Mouse (Mus musculus) forebrain, embryonic 16.5 days (tissue): ENCODE measurements around the gene Yipf6. TPM values are rescaled to one million over a fixed set of nuclear protein-coding genes. Genes with fewer than 3 reads are reported as not detected.
A peak's percentile ranks its signal among the peaks of the same experiment; 100 is the strongest.

Source experiments
- ATAC-seq: fragments of 200-750 bp; cut with Nextera tagmentation; 2 replicates; pipeline ENCODE4 v1.8.0; 2017; ENCODE audit warnings: mild to moderate bottlenecking, moderate library complexity
- H3K27ac ChIP-seq: fragments of 300-500 bp; sonication (generic); 2 replicates; pipeline ENCODE4 v1.5.1; 2014; ENCODE audit warnings: low read length, control low read depth
- H3K27me3 ChIP-seq: fragments of 300-500 bp; sonication (generic); replicated peaks from 2 replicates; pipeline ENCODE4 v1.6.1; 2014; ENCODE audit warnings: low read length; ENCODE audit not compliant: control insufficient read depth, insufficient read depth
- H3K36me3 ChIP-seq: fragments of 300-500 bp; sonication (generic); 2 replicates; pipeline ENCODE4 v1.6.1; 2014; ENCODE audit not compliant: control insufficient read depth, insufficient read depth
- H3K4me1 ChIP-seq: fragments of 300-500 bp; sonication (generic); replicated peaks from 2 replicates; pipeline ENCODE4 v1.6.1; 2014; ENCODE audit warnings: low read length; ENCODE audit not compliant: control insufficient read depth, insufficient read depth
- H3K4me2 ChIP-seq: fragments of 300-500 bp; sonication (generic); 2 replicates; pipeline ENCODE4 v1.6.1; 2014; ENCODE audit warnings: mild to moderate bottlenecking, low read length, control low read depth
- H3K4me3 ChIP-seq: fragments of 300-500 bp; sonication (generic); replicated peaks from 2 replicates; pipeline ENCODE4 v1.5.1; 2014; ENCODE audit warnings: mild to moderate bottlenecking, low read length, control low read depth
- H3K9ac ChIP-seq: fragments of 300-500 bp; sonication (generic); replicated peaks from 2 replicates; pipeline ENCODE4 v1.6.1; 2014; ENCODE audit warnings: low read depth, low read length, control low read depth
- H3K9me3 ChIP-seq: fragments of 300-500 bp; sonication (generic); 2 replicates; pipeline ENCODE4 v1.6.1; 2016; ENCODE audit warnings: low read length; ENCODE audit not compliant: control insufficient read depth
- WGBS: fragments of 180-500 bp; shearing (Covaris S2); extraction: QIAGEN DNeasy Blood & Tissue Kit; methylation state at CpG from one replicate; pipeline ENCODE4 v1.1.7; 2014; 5-methylcytosine and 5-hydroxymethylcytosine counted together
- polyA plus RNA-seq: library from polyadenylated mRNA; unstranded; fragments of >200 nt; fragmentation: Nextera tagmentation; extraction: Ambion mirVana; gene quantifications from 2 replicates; pipeline ENCODE4 v1.2.1, GENCODE M21; 2015

The Yipf6 gene
- polyA plus RNA-seq, result 20.4 and 21.1 TPM in 2 replicates

DNA sequence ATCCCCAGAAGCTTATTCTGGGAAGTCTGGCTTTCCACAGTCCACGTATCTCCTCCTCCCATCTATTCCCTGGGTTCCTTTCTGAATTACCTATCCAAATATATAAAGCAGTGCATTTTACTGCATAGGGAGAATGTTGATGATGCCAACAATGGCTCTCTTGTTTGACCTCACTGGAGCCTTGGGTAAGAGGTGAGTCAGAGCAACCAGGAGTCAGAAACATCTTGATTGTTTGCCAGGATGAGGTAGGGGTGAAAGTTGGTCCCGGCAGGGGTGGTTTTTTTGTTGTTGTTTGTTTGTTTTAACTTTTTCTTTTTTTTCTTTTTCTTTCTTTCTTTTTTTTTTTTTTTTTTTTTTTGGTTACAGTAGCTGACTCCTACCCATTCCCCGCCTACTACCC, at the start of gene Yipf6:
TSS of gene Yipf6 (plus strand) at position 216 of the 400 bp plus-strand sequence.
- Histone ChIP-seq H3K9ac (peak within 1 kb of the TSS; percentile 69), H3K4me2 (peak within 1 kb of the TSS; percentile 56), H3K36me3 (no peaks in the 10 kb centered on the region), H3K9me3 (no peaks in the 10 kb centered on the region), H3K4me1 (peaks cover 11% of the 10 kb centered on the region; the same call in 1 of the 2 replicates), H3K4me3 (peak within 1 kb of the TSS; percentile 59), H3K27me3 (no peaks in the 10 kb centered on the region), H3K27ac (peak within 1 kb of the TSS; percentile 90)
- 69% methylated on average over 3 of the region's 3 CpGs for WGBS
- no peak for ATAC-seq

DNA sequence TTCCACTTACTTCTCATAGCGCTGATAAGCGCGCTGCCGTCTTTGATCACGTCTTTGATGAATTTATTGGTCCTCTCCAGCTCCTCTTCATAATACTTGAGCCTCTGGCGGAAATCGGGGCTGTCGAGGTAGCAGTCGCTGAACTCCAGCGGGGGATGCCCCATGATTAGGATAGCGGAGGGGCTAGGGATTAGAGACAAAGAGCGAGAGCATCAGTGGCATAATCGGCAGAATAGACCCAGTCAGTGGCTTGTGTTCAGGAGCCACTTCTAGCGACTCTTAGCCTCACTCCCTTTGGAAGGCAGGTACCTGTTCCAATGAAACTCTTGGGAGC, 46.1 kb upstream of the Yipf6 start:
- H3K9ac ChIP-seq, result peak overlapping the region; percentile 69
- H3K4me3 ChIP-seq, result peak overlapping the region; percentile 59
- H3K36me3 ChIP-seq, result no peaks in the 10 kb centered on the region
- H3K4me2 ChIP-seq, result peak overlapping the region; percentile 58
- no peak; the same call in 1 of the 2 replicates for ATAC-seq
- no peaks in the 10 kb centered on the region for H3K27me3 ChIP-seq
- peaks cover 2% of the 10 kb centered on the region; the same call in 1 of the 2 replicates for H3K4me1 ChIP-seq
- no peaks in the 10 kb centered on the region for H3K9me3 ChIP-seq
- peak overlapping the region; percentile 92 for H3K27ac ChIP-seq
- WGBS, result 11% methylated on average over 14 of the region's 14 CpGs

DNA sequence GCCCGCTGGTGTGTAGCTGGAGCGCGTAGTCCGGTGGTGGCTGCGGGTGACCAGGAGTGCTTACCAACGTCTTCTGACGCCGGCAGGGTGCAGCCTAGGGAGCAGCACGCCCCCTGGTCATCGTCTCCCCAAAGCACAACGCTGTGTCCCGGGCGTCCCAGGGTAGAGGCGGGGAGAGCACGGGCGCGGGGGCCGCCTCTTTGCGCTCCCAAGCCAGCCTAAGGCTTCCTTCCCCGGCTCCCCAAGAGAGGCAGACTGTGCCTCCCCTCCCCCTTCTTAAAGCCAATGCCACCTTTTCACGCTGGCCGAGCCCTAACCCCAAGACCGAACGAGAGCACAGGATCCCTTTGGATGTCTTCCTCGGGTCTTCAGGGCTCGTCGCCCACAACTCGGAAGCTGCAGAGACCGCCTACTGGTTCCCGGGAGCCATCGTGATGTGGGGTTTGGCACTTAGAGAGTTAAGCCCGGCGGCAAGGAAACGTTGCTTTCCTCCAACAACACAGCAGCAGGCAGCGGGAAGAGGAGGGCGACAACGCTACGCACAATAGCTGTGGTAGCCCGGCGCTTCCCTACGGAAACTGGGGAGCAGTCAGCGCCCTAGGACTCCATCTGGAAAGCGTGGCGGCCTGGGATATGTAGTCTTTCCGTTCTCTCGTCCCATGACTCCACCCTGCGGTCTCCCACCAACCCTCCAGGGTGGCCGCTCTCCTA, 45.6 kb upstream of the Yipf6 start, which contains the start of gene Ophn1:
TSS of gene Ophn1 (minus strand) at position 620 of the 711 bp plus-strand sequence.
- Histone ChIP-seq H3K27ac (peak within 1 kb of the TSS; percentile 92), H3K27me3 (no peaks in the 10 kb centered on the region), H3K9me3 (no peaks in the 10 kb centered on the region), H3K4me1 (peaks cover 2% of the 10 kb centered on the region; the same call in 1 of the 2 replicates), H3K4me2 (peak within 1 kb of the TSS; percentile 58), H3K36me3 (no peaks in the 10 kb centered on the region), H3K4me3 (peak within 1 kb of the TSS; percentile 59), H3K9ac (peak within 1 kb of the TSS; percentile 69)
- ATAC-seq, result peak; percentile 98
- WGBS, result 17% methylated on average over 48 of the region's 48 CpGs

DNA sequence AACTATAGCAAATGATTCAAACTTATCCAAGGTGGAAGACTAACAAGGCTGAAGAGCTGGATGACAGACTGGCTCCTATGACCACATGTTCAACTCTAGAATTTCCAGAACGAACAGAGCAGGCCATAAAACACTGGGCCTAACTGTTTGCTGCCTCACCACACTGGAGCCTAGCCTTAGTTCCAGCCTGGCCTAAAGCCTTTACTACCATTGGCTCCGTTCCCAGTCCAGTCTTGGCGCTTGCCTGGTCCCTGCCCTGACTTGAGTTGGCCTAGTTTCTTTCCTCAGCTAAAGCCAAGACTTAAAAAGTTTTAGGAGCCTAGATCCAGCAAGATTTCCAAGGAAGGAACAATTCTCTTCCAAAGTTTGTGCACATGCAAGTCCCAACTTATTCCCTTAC, 37.8 kb upstream of the Yipf6 start:
- H3K4me3 ChIP-seq, result no peak overlapping the region
- no peaks in the 10 kb centered on the region for H3K4me1 ChIP-seq
- no peak overlapping the region for H3K4me2 ChIP-seq
- WGBS, result 75% methylated on average over 3 of the region's 3 CpGs
- H3K36me3 ChIP-seq, result no peaks in the 10 kb centered on the region
- H3K27ac ChIP-seq, result no peak overlapping the region
- H3K27me3 ChIP-seq, result no peaks in the 10 kb centered on the region
- ATAC-seq, result no peak
- H3K9ac ChIP-seq, result no peak overlapping the region
- no peaks in the 10 kb centered on the region for H3K9me3 ChIP-seq

DNA sequence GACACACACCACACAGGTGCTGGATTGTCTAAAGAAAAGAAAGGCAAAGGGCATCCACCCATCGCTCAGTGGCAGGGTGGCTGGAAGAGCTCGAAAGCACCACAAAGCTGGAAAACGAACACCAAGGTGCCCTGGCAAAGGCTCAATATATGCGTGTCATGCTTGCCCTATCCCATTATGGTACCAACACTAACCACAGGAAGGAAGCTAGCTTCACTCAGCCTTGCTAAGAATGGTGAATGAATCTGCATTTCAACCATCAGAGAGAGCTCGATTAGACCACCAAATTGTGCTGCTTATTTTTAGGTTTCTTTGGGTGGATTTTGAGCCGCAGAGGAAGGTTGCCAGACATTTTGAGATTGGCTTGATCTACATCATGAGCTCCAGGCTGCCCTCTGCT, 31.9 kb upstream of the Yipf6 start:
- Histone ChIP-seq H3K4me1 (no peaks in the 10 kb centered on the region), H3K27me3 (0 out of 2 replicates have a peak, but pooled peaks cover 3% of the 10 kb centered on the region), H3K4me2 (no peak overlapping the region), H3K9me3 (no peaks in the 10 kb centered on the region), H3K9ac (no peak overlapping the region), H3K27ac (no peak overlapping the region), H3K36me3 (no peaks in the 10 kb centered on the region), H3K4me3 (no peak overlapping the region)
- ATAC-seq, result no peak
- 85% methylated on average over 6 of the region's 6 CpGs for WGBS

DNA sequence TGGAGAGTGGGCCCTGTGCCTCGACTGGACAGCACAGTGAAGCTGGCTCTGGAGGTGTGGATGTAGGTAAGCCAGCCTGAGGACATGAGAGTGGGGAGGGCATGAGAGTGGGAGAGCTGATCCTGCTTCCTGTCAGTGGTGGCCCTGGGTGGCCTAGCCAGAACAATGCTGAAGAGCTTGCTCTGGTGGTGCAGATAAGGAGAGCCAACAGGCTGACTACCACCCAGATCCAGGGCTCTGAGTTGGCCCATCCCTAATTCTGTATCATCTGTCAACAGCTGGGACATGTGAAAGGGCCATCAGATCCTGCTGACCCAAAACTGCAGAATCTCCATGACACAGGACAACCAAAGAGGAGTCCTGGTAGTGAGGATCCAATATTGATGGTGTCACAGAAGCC, 27.2 kb upstream of the Yipf6 start:
- Histone ChIP-seq H3K4me2 (no peak overlapping the region), H3K36me3 (no peaks in the 10 kb centered on the region)

DNA sequence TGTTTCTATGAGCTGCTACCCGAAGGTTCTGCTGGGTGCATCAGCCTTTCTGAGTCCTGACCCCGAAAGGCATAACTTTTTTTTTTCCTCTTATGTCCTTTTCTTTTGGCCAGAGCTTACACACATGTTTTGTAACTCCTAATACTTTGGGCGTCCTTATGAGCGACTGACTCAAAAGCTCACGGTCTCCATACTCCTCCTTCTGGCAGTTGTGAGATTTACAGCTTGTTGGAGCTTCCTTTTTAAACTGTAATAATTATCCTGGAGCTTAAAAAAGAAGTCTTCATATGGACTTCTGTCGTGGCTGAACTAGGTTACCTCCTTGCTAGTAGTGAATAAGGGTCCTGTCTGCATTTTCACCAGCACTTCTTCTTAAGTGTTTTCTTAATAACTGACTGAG, 16.7 kb upstream of the Yipf6 start:
- Histone ChIP-seq H3K4me2 (no peak overlapping the region), H3K27me3 (no peaks in the 10 kb centered on the region), H3K4me1 (no peaks in the 10 kb centered on the region), H3K4me3 (no peak overlapping the region), H3K9me3 (no peaks in the 10 kb centered on the region), H3K27ac (no peak overlapping the region), H3K9ac (no peak overlapping the region), H3K36me3 (no peaks in the 10 kb centered on the region)
- WGBS, result 24% methylated on average over 6 of the region's 6 CpGs
- no peak for ATAC-seq

More for the DNA sequence above, 27.2 kb upstream of the Yipf6 start:
- H3K9me3 ChIP-seq, result no peaks in the 10 kb centered on the region
- H3K27ac ChIP-seq, result no peak overlapping the region
- ATAC-seq, result no peak
- WGBS, result 73% methylated on average over 1 of the region's 1 CpGs
- 0 out of 2 replicates have a peak, but pooled peaks cover 3% of the 10 kb centered on the region for H3K27me3 ChIP-seq
- H3K4me3 ChIP-seq, result no peak overlapping the region
- H3K9ac ChIP-seq, result no peak overlapping the region
- no peaks in the 10 kb centered on the region for H3K4me1 ChIP-seq

DNA sequence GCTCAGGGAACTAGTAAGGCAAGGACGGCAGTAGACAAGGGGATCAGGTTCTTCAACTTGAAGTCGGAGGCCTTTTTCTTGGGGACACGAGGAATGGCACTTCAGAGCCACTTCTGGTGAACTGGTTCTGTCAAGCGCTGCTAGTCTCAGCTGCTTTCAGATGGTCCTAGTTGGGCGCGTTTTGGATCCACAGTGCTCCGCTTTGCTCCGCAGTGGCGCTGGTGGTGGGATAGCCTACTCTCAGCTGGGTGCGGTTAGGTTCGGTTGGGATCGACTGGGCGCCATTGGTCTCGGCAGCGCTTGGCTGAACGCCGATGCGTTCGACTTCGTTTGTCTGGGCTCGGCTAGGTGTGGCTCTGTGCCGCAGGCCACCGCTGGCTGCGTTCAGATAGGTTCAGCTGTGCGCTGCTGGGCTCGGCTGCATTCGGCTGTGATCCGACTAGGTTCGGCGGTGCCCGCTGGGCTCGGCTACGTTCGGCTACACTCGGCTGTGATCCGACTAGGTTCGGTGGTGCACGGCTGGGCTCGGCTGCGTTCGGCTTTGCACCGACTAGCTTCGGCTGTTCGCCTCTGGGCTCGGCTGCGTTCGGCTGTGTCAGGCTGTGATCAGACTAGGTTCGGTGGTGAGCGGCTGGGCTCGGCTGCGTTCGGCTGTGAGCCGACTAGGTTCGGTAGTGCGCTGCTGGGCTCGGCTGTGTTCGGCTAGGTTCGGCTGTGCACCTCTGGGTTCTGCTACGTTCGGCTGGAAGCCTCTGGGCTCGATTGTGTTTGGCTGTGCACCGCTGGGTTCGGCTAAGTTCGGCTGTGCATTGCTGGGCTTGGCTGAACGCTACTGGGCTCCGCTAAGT, 815 bp downstream of the Yipf6 start:
- Histone ChIP-seq H3K4me2 (peak overlapping the region; percentile 56), H3K9ac (peak overlapping the region; percentile 69), H3K4me3 (peak overlapping the region; percentile 59), H3K9me3 (no peaks in the 10 kb centered on the region), H3K27me3 (no peaks in the 10 kb centered on the region), H3K4me1 (peaks cover 11% of the 10 kb centered on the region; the same call in 1 of the 2 replicates), H3K36me3 (no peaks in the 10 kb centered on the region), H3K27ac (peak overlapping the region; percentile 90)
- ATAC-seq, result peak; percentile 97
- 25% methylated on average over 65 of the region's 66 CpGs for WGBS
